8 mouse cellular contexts compared by ENCODE assay signal in the genomic region with DNA sequence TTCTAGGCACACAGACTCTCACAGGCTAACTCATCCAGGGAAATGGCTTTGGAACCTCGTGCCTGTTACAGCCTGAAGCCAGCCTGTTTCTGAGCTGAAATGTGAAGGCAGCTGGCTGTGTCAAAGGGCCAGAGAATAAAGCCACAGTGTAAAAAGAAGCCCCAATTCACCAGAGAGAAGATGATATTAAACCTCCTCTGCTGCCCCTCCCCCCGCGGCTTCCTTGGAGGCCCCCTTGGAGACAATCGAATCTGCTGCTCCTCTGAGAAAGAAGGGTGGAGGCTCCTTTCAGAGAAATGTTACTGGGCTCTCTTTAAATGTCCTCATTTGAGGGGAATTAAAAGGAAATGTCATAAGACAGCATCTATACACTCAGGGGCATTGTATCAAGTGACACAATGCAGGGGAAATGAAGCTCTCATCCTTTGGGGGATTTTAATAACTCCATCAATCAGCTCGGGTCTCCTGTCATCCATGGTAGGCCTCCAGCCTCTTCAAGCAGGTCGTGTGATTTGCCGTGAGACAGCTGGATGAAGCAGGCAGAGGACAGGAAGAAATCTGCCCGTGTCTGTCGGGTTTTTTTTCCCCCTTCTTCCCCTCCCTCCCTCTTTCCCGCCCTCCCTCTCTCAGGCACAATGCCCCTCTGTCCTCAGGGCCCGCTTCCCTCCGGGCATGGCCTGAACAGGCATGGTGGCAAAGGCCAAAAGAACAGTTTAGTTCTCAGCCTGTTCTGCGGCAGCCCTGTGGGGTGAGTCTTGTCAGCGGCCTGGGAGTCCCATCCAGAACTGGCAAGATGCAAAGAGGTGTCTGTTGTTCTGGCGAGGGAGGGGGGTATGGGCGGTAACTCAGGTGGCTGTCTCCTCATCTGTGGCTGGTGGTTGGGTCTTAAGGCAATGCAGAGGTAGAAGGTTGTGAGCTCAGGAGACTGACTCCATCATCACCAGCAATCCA.
DNase-seq lines count a peak whose midpoint lies in the region; ATAC-seq and TF ChIP-seq lines count a peak whose summit lies in the region.

No protein-coding gene starts in this region.

- TF ChIP-seq CTCF in midbrain, postnatal 0 days (IDR thresholded peaks at IDR 0.05), result no peak

- H3K4me2 ChIP-seq in midbrain, postnatal 0 days (ENCODE audit: low read depth, low read length, poor library complexity, severe bottlenecking), result no peak overlapping the region

- no peaks in the 10 kb centered on the region for H3K36me3 ChIP-seq in midbrain, postnatal 0 days (ENCODE audit: insufficient read depth, low read length)

- 0 out of 2 replicates have a peak, but pooled peaks cover 8% of the 10 kb centered on the region for H3K4me1 ChIP-seq in midbrain, postnatal 0 days (ENCODE audit: insufficient read depth, low read length)

- ATAC-seq in midbrain, postnatal 0 days (ENCODE audit: low FRiP score), result peak; percentile 32; the same call in 1 of the 2 replicates
- ATAC-seq in erythroid progenitor cell, adult 5-6 weeks (replicated peaks; ENCODE audit: low FRiP score, poor library complexity, severe bottlenecking), result no peak

- H3K9ac ChIP-seq in midbrain, postnatal 0 days (replicated peaks; ENCODE audit: low read length, poor library complexity, severe bottlenecking), result no peak overlapping the region

- no peaks in the 10 kb centered on the region for H3K9me3 ChIP-seq in midbrain, postnatal 0 days (ENCODE audit: low read length)

- peak; percentile 38 for DNase-seq in left cerebral cortex, postnatal 4 days
- no peak for DNase-seq in left cerebral cortex, adult 11 months (ENCODE audit: low spot score)
- peak; percentile 66 for DNase-seq in embryo, embryonic 10.5 days (ENCODE audit: low spot score)
- DNase-seq in gastrocnemius, postnatal 25 days, result peak; percentile 24
- peak; percentile 37 for DNase-seq in midbrain, postnatal 0 days (ENCODE audit: low spot score)
- DNase-seq in adrenal gland, adult (ENCODE audit: inconsistent age in 2 of 2, low spot score in 1 of 2), result no peak
- DNase-seq in heart, postnatal 36 days, result no peak

- 27% methylated on average over 16 of the region's 16 CpGs for WGBS in midbrain, postnatal 0 days

- H3K4me3 ChIP-seq in midbrain, postnatal 0 days (ENCODE audit: low read depth, low read length), result no peak overlapping the region

- no peak overlapping the region for H3K27ac ChIP-seq in midbrain, postnatal 0 days (ENCODE audit: low read depth, low read length)

- H3K27me3 ChIP-seq in midbrain, postnatal 0 days (ENCODE audit: insufficient read depth, low read length), result no peaks in the 10 kb centered on the region

- intact Hi-C loops in left cerebral cortex, postnatal 4 days (cut with DNase I), result no loop called here
- intact Hi-C loops in heart, postnatal 36 days (cut with DNase I), result loop anchor here (5.0 kb wide), 5 partner anchors 192 to 377 kb away; a partner anchor contains a TSS

Comparison
In these comparisons a context has a peak if more than half of its experiments do, and no peak if none do; other contexts are left out.
1. DNase-seq: peak in left cerebral cortex, postnatal 4 days (single experiment), embryo, embryonic 10.5 days (single experiment), gastrocnemius, postnatal 25 days (single experiment) and midbrain, postnatal 0 days (single experiment); none in left cerebral cortex, adult 11 months (single experiment), adrenal gland, adult (0 of 2) and heart, postnatal 36 days (0 of 2).